Comparison of ENCODE assay signal across 10 mouse cellular contexts in genomic region chr15:7154737-7155090, GRCm38 (mm10).
DNase-seq lines count a peak whose midpoint lies in the region; ATAC-seq and TF ChIP-seq lines count a peak whose summit lies in the region.
"Had no signal": no experiment of that assay in that cellular context is flagged by ENCODE, and none has a peak within 500 bp of the region (broad histone marks: within the 10 kb centered on the region; RNA-seq: fewer than 3 reads in every experiment).

No protein-coding gene starts in this region.

- H3K4me3 ChIP-seq in hindbrain, postnatal 0 days (ENCODE audit: low read length), result no peak overlapping the region
- H3K4me3 ChIP-seq in hindbrain, embryonic 10.5 days, result no peak overlapping the region
- no peak overlapping the region for H3K4me3 ChIP-seq in heart, embryonic 11.5 days (ENCODE audit: low read depth, low read length)
- H3K4me3 ChIP-seq: heart, embryonic 15.5 days had no signal

- TF ChIP-seq CTCF in hindbrain, postnatal 0 days (IDR thresholded peaks at IDR 0.05; ENCODE audit: low read depth), result no peak

- no peak for ATAC-seq in hindbrain, postnatal 0 days
- no peak for ATAC-seq in heart, embryonic 11.5 days (replicated peaks; ENCODE audit: insufficient number of reproducible peaks, low FRiP score, low TSS enrichment)

- H3K27me3 ChIP-seq in hindbrain, postnatal 0 days (ENCODE audit: insufficient read depth, low read length), result no peaks in the 10 kb centered on the region
- no peaks in the 10 kb centered on the region for H3K27me3 ChIP-seq in hindbrain, embryonic 10.5 days (ENCODE audit: insufficient read depth, poor library complexity, severe bottlenecking)
- no peaks in the 10 kb centered on the region for H3K27me3 ChIP-seq in heart, embryonic 11.5 days (ENCODE audit: control insufficient read depth, insufficient read depth, low read length)
- H3K27me3 ChIP-seq: heart, embryonic 15.5 days had no signal

- H3K36me3 ChIP-seq in hindbrain, postnatal 0 days (ENCODE audit: insufficient read depth, low read length), result peaks cover 5% of the 10 kb centered on the region; the same call in 1 of the 2 replicates
- peaks cover 36% of the 10 kb centered on the region for H3K36me3 ChIP-seq in hindbrain, embryonic 10.5 days
- H3K36me3 ChIP-seq in heart, embryonic 11.5 days (ENCODE audit: control insufficient read depth, insufficient read depth, low read length), result peaks cover 9% of the 10 kb centered on the region

- peak overlapping the region; percentile 23; the same call in 1 of the 2 replicates for H3K4me2 ChIP-seq in hindbrain, postnatal 0 days (ENCODE audit: low read depth, low read length)
- H3K4me2 ChIP-seq in heart, embryonic 11.5 days, result no peak overlapping the region
- H3K4me2 ChIP-seq: heart, embryonic 15.5 days had no signal

- H3K27ac ChIP-seq in hindbrain, postnatal 0 days, result no peak overlapping the region
- no peak overlapping the region for H3K27ac ChIP-seq in hindbrain, embryonic 10.5 days
- H3K27ac ChIP-seq in heart, embryonic 11.5 days (ENCODE audit: low read depth, low read length), result no peak overlapping the region
- H3K27ac ChIP-seq: heart, embryonic 15.5 days had no signal

- peak; percentile 70 for DNase-seq in hindbrain, postnatal 0 days (ENCODE audit: low spot score)
- no peak for DNase-seq in hindbrain, embryonic 10.5 days (ENCODE audit: low spot score)
- DNase-seq in 416B (ENCODE audit: low read depth), result peak; percentile 68
- peak; percentile 31 to 61 for DNase-seq in adrenal gland, postnatal 36 days
- DNase-seq in lung, postnatal 25 days (ENCODE audit: low spot score), result peak; percentile 81
- DNase-seq in natural killer cell, adult 2 months (ENCODE audit: low spot score in 2 of 2), result no peak
- DNase-seq: right cerebral cortex, postnatal 14 days; thymus, postnatal 25 days had no signal

- H3K9me3 ChIP-seq in hindbrain, postnatal 0 days (ENCODE audit: low read length), result no peaks in the 10 kb centered on the region
- H3K9me3 ChIP-seq in hindbrain, embryonic 10.5 days, result no peaks in the 10 kb centered on the region
- H3K9me3 ChIP-seq in heart, embryonic 11.5 days (replicated peaks; ENCODE audit: control insufficient read depth, low read length), result no peaks in the 10 kb centered on the region
- H3K9me3 ChIP-seq: heart, embryonic 15.5 days had no signal

- no peak overlapping the region for H3K9ac ChIP-seq in hindbrain, postnatal 0 days (replicated peaks; ENCODE audit: low read length)
- no peak overlapping the region for H3K9ac ChIP-seq in heart, embryonic 11.5 days (ENCODE audit: low read depth, low read length)
- H3K9ac ChIP-seq: heart, embryonic 15.5 days had no signal

- 47% methylated on average over 7 of the region's 7 CpGs for WGBS in hindbrain, postnatal 0 days
- WGBS in hindbrain, embryonic 10.5 days, result 92% methylated on average over 7 of the region's 7 CpGs
- WGBS in heart, embryonic 11.5 days (ENCODE audit: insufficient replicate concordance), result 67% methylated on average over 7 of the region's 7 CpGs

- H3K4me1 ChIP-seq in hindbrain, postnatal 0 days (ENCODE audit: insufficient read depth, low read length), result peaks cover 22% of the 10 kb centered on the region
- H3K4me1 ChIP-seq in hindbrain, embryonic 10.5 days (replicated peaks), result peaks cover 4% of the 10 kb centered on the region; the same call in 1 of the 2 replicates
- H3K4me1 ChIP-seq in heart, embryonic 11.5 days (ENCODE audit: control insufficient read depth, insufficient read depth, low read length), result peaks cover 13% of the 10 kb centered on the region

Comparison
In these comparisons a context has a peak if more than half of its experiments do, and no peak if none do; other contexts are left out.
1. DNase-seq: peak in hindbrain, postnatal 0 days (single experiment), 416B (single experiment), adrenal gland, postnatal 36 days (2 of 2) and lung, postnatal 25 days (single experiment); none in hindbrain, embryonic 10.5 days (single experiment) and natural killer cell, adult 2 months (0 of 2).